Mouse (Mus musculus) spleen, adult 2 months (tissue): ENCODE measurements around the gene Fam208b. TPM values are rescaled to one million over a fixed set of nuclear protein-coding genes. Genes with fewer than 3 reads are reported as not detected.

Source experiments
- DNase-seq, 2 experiments: peaks; one replicate each; pipeline versions ENCODE4 v3.0.0 to v3.0.0-alpha.2; 2012 to 2021; ENCODE audit warnings: low spot score in 2 of 2, low read depth in 1 of 2
- H3K27ac ChIP-seq: fragments of 200-500 bp; 2 replicates; pipeline ENCODE4 v1.5.1; 2012; ENCODE audit warnings: low read length, inconsistent platforms; ENCODE audit not compliant: insufficient read depth
- H3K27me3 ChIP-seq: fragments of 200-500 bp; 2 replicates; pipeline ENCODE4 v1.6.1; 2012; ENCODE audit warnings: mild to moderate bottlenecking, moderate library complexity, low read length, inconsistent platforms; ENCODE audit not compliant: control insufficient read depth, insufficient read depth
- H3K36me3 ChIP-seq: fragments of 200-500 bp; 2 replicates; pipeline ENCODE4 v1.6.1; 2012; ENCODE audit warnings: mild to moderate bottlenecking, low read length, inconsistent platforms; ENCODE audit not compliant: control insufficient read depth, insufficient read depth
- H3K4me1 ChIP-seq: fragments of 200-500 bp; 2 replicates; pipeline ENCODE4 v1.6.1; 2011; ENCODE audit warnings: inconsistent platforms; ENCODE audit not compliant: control insufficient read depth, insufficient read depth, insufficient read length
- H3K4me3 ChIP-seq: fragments of 200-500 bp; 2 replicates; pipeline ENCODE4 v1.5.1; 2011; ENCODE audit warnings: mild to moderate bottlenecking, inconsistent platforms; ENCODE audit not compliant: insufficient read depth, insufficient read length; ENCODE audit errors: extremely low read depth
- CTCF ChIP-seq: fragments of 200-500 bp; IDR thresholded peaks from 2 replicates; pipeline ENCODE4 v1.5.1; 2011; ENCODE audit warnings: mild to moderate bottlenecking, inconsistent platforms; ENCODE audit not compliant: insufficient read depth, insufficient read length, insufficient replicate concordance; ENCODE audit errors: extremely low read depth
- POLR2A ChIP-seq: fragments of 200-500 bp; IDR thresholded peaks from 2 replicates; pipeline ENCODE4 v1.6.1; 2011; ENCODE audit warnings: low read depth, low read length, inconsistent platforms
- WGBS: fragments of 180-500 bp; shearing (Covaris S2); methylation state at CpG from one replicate; pipeline ENCODE4 v1.1.7; 2018; 5-methylcytosine and 5-hydroxymethylcytosine counted together
- polyA plus RNA-seq: library from polyadenylated mRNA; depleted of rRNA; stranded (reverse); fragments of >200 nt; gene quantifications from 2 replicates; pipeline ENCODE4 v1.2.3, GENCODE M21; 2012

The Fam208b gene
- polyA plus RNA-seq, 1 experiment = 3.1 TPM

DNA sequence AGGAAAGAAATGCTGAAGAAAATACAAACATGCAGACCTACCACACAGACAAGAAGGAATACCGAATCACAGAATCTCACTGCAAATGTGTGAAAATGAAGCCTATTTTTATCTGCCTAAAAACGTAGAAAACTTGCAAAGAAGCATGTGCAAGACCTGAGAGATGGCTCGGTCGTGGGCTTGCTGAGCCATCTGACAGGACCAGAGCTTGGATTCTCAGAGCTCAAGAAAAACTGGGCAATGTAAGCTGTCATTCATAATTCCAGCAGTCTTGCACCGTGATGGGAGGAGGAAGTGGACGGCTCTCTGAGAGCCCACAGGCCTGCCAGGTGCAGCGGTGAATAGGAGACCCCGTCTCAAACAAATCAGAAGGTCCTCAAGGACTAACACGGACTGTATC is 21.6 kb upstream of the Fam208b start:
- 79% methylated on average over 9 of the region's 9 CpGs for WGBS
- no peaks in the 10 kb centered on the region for H3K36me3 ChIP-seq

DNA sequence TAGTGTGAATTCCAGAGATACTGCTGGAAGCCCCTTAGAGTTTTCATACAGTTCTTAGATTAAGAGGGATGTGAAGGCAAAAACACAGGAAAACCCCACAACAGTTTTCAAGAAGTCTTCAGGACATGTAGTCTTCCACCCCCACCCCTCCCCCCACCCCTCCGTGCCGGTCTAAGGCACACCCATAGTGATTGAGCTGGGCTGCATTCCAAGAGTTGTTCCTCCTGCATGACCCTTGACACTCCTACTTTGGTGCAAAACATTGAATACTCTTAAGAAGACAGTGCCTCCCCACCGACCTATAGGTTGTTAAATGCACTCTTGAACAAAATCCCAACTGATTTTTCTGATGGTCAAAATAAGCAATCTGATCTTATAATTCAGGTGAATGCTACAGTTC is 17.2 kb upstream of the Fam208b start:
- no peak for DNase-seq
- 30% methylated on average over 3 of the region's 3 CpGs for WGBS
- Histone ChIP-seq H3K27ac (no peak overlapping the region), H3K27me3 (no peaks in the 10 kb centered on the region), H3K4me1 (no peaks in the 10 kb centered on the region), H3K4me3 (no peak overlapping the region), H3K36me3 (no peaks in the 10 kb centered on the region)
- TF ChIP-seq CTCF (no peak), POLR2A (no peak)

More for the DNA sequence above, 21.6 kb upstream of the Fam208b start:
- no peak overlapping the region for H3K4me3 ChIP-seq
- H3K27ac ChIP-seq = no peak overlapping the region
- TF ChIP-seq POLR2A (no peak), CTCF (no peak)
- no peak for DNase-seq
- H3K4me1 ChIP-seq = peaks cover 3% of the 10 kb centered on the region; the same call in 1 of the 2 replicates
- H3K27me3 ChIP-seq = no peaks in the 10 kb centered on the region

DNA sequence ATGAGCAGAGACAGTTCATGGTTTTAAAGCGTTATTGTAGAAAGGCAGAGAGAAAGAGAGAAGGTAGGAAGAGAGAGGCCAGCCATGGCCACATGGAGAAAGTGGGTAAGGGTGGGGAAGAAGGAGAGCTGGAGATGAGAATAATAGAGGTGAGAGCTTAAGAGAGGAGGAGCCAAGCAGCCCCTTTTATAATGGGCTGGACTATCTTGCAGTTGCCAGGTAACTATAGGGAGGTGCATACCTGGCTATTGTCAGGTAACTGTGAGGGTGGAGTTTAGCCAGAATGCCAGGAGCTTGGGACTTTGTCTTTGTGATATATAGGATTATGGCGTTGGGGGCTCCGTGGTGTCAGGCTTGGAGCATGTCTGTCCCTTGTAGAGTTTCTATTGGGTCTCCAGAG is 16.2 kb upstream of the Fam208b start:
- WGBS = 71% methylated on average over 3 of the region's 3 CpGs
- Histone ChIP-seq H3K4me1 (no peaks in the 10 kb centered on the region), H3K4me3 (no peak overlapping the region), H3K27me3 (no peaks in the 10 kb centered on the region), H3K36me3 (no peaks in the 10 kb centered on the region), H3K27ac (no peak overlapping the region)
- TF ChIP-seq CTCF (no peak), POLR2A (no peak)
- no peak for DNase-seq

DNA sequence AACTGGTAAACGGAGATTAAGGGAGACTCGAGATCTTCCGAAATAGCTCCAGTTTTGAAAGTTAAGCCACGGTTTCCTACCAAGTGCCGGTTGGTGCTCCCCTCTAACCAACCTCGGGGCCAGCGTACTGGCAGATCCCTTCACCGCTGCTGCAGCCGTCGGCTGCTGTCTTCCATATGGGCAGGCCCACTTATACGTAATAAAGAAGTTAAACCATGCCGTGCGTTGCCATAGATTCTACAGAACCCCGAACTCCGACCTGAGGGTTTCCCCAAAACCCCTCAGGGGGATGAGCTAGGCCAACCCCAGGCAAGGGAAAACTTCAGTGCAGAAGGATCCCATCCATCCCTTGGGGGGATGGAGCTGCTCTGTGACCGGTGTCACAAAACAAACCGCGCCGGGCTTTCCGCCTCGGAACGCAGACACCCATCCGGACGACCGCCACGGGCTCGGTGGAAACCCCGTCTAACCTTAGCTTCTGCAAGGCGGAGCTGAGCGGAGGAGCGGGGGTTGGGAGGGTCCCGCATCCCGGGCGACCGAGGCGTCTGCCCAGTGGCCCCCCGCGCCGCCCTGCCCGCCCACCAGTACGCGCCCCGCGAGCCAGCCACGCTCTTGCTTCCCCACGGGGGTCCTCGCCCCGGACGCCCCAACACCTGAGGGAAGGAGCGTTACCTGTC is 652 bp downstream of the Fam208b start:
- Histone ChIP-seq H3K36me3 (no peaks in the 10 kb centered on the region), H3K4me1 (no peaks in the 10 kb centered on the region), H3K27ac (peak overlapping the region; percentile 94), H3K4me3 (peak overlapping the region; percentile 82), H3K27me3 (no peaks in the 10 kb centered on the region)
- TF ChIP-seq CTCF = no peak
- no peak for TF ChIP-seq POLR2A
- DNase-seq = peak in 1 of 2 experiments; percentile 22
- under 1% methylated on average over 50 of the region's 50 CpGs for WGBS

DNA sequence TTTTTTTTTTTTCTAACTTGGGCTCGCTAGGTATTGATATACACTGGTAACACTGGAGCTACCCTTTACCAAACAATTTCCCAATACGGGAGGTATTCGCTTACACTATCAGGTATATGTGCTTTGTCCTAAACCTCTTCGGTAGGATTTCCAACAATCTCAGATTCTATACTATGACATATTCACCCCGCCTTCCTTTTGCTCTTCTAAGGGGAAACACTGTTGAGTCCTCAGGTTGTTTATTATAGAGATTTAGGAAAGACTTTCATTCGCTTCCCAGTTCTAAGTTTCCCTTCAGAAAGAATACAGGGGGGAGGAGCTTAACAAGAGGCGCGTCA is 1.2 kb downstream of the Fam208b start:
- TF ChIP-seq CTCF (no peak), POLR2A (no peak)
- Histone ChIP-seq H3K36me3 (no peaks in the 10 kb centered on the region), H3K4me3 (peak overlapping the region; percentile 82), H3K27me3 (no peaks in the 10 kb centered on the region), H3K4me1 (no peaks in the 10 kb centered on the region), H3K27ac (peak overlapping the region; percentile 94)
- DNase-seq = peak in 1 of 2 experiments; percentile 38
- 14% methylated on average over 8 of the region's 8 CpGs for WGBS

DNA sequence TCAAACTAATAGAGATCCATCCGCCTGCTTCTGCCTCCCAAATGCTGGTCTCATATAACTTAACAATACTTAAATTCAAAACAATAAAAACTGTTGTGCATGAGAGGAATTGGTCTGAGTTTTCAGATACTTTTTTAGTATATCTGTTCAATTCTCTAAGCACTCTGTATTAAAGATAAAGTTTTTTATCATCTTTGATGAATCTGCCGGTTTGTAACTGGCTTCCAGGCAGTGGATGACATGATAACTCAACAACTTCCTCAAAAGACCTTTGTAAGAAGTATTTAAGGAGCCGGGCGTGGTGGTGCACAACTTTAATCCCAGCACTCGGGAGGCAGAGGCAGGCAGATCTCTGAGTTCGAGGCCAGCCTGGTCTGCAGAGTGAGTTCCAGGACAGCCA is 14.7 kb downstream of the Fam208b start:
- Histone ChIP-seq H3K27ac (no peak overlapping the region), H3K4me3 (no peak overlapping the region), H3K4me1 (no peaks in the 10 kb centered on the region), H3K36me3 (peaks cover 26% of the 10 kb centered on the region), H3K27me3 (no peaks in the 10 kb centered on the region)
- no peak for DNase-seq
- TF ChIP-seq CTCF (no peak), POLR2A (no peak)
- 88% methylated on average over 6 of the region's 6 CpGs for WGBS

DNA sequence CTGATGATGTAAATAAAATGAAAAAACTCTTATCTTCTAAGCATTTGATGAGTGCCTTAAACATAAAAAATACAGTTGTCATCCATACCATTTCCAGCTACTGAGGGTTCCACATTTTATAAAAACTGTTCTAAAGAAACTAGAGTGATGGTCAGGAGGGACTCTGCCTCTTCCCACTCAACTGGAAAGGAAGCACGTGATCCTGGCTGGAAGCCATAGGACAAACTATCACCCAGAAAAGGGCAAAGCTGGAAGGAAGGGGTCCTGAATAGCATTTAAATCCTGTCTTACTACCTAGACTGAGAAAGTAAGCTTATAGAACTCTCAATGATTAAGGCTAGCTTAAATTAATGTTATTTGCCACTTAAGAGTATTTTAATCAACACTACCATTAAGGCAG is 16.6 kb downstream of the Fam208b start:
- Histone ChIP-seq H3K36me3 (peaks cover 35% of the 10 kb centered on the region), H3K4me1 (no peaks in the 10 kb centered on the region), H3K4me3 (no peak overlapping the region), H3K27ac (no peak overlapping the region), H3K27me3 (no peaks in the 10 kb centered on the region)
- TF ChIP-seq POLR2A (no peak), CTCF (no peak)
- WGBS = 98% methylated on average over 1 of the region's 1 CpGs
- no peak for DNase-seq
